Mouse (Mus musculus): ENCODE measurements around the gene Xrcc6. TPM values are rescaled to one million over a fixed set of nuclear protein-coding genes. Genes with fewer than 3 reads are reported as not detected.
"Not testable (repeated sequence)": the region's sequence is repeated elsewhere in the genome, so short reads cannot be mapped to it uniquely, and the experiment has no call there.

The Xrcc6 gene
- total RNA-seq, 2 experiments from 2014 or later: 36.2 to 83.2 TPM

DNA sequence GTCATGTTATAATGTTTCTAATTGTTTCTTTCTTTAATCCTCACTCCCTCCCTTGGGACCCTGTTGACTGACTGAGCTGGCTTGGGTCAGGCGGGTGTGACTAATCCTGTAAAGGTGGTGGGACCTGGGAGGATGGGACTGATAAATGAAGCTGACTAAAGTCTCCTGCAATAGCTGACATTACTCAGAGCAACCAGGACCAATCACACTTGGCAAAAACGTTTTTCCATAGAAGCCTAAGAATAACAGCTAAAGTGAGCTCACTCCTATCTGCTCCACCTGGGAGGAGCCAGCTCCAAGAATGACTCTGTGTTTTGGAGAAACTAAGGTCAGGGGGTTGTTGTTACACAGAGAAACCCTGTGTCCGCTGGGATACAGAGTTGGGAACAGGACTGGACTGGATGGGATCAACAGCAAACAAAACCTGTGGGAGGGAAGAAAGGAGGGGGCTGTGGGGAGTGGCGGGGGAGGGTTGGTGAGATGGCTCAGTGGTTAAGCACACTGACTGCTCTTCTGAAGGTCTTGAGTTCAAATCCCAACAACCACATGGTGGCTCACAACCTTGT lies 22.6 kb upstream of the Xrcc6 start:
- no peak for ATAC-seq (ENCODE audit: poor library complexity, severe bottlenecking)

- ATAC-seq (ENCODE audit: poor library complexity, severe bottlenecking): no peak
Measured at GRCm38 (mm10) chr15:81966062-81966829, 21.4 kb upstream of the Xrcc6 start.

DNA sequence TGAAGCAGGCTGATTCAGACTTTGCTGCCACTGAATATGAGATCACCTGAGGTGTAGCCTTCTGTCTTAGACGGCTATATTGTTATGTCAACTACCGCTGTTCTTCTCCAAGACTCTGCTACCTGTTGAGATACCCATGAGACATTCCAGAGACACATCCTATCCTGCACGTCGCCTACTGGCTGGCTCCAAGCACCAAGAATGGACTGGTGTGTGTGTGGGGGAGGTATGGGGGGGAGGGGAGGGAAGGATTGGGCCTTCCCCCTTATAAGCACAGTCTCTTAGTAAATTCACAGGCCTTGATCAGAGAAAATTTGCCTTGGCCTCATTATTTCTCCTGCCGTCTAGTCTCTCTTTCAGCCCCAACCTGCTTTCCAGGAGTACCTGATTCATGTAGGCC lies 19.8 kb upstream of the Xrcc6 start:
- no peak for ATAC-seq (ENCODE audit: poor library complexity, severe bottlenecking)

DNA sequence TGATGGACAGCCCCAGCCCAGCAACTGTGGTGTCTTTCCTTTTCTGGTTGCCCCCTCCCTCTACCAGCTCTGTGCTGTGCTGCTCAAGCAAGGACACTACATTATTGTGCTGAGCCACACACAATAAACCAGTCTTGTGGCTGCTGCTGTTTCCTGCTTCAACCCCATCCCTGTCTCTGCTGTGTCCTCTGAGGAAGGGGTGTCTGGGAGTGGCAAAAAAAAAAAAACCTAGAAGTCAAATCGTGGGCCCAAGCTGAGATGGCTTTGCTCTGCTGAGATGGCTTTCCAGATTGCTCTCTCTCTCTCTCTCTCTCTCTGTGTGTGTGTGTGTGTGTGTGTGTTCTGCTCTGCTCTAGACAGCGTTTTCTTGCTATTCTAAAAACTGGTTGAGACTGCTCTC lies 19.2 kb upstream of the Xrcc6 start:
- ATAC-seq (ENCODE audit: poor library complexity, severe bottlenecking): no peak

DNA sequence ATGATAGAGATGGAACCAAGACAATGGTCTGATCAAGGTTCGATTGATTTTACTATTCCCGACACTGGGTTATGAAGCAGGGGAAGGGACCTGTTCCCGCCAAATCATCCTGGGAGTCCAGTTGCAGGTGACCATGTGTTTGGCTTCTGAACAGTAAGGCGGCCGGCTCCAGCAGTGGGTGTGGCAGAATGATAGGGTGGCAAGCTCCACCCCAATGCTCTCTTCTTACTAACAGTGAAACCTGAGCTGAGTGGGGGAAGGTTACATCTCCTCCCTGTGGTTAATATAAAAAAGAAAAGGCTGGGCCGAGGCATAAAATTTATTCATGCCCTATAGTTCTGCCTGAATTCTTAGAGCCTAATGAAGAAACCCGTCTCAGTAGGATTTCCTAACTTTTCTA lies 18.5 kb upstream of the Xrcc6 start:
- ATAC-seq (ENCODE audit: poor library complexity, severe bottlenecking): no peak

DNA sequence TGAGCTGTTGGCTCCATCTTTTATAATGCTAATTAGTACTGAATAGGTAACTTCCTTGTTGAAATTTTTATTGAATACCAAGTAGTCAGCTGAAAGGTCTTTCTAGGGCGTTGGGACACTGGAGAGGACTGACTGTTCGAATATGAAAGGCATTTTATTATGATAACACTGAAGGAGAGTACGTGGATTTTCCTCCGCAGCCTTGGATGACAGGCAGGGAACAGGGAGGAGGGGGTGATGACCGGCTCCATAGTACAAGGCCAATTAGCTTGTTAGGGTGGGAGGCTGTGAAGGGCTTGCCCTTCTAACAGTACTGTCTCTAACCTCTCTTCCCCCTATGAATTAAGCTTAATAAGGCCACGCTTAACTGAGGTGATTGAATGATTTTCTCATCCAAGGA lies 18.0 kb upstream of the Xrcc6 start:
- not testable (repeated sequence) for ATAC-seq (ENCODE audit: poor library complexity, severe bottlenecking)

- not testable (repeated sequence) for ATAC-seq (ENCODE audit: poor library complexity, severe bottlenecking)
Measured at GRCm38 (mm10) chr15:81970498-81970897, 17.1 kb upstream of the Xrcc6 start.

GRCm38 (mm10) chr15:81975156-81975555 lies 12.5 kb upstream of the Xrcc6 start:
- ATAC-seq (ENCODE audit: poor library complexity, severe bottlenecking): not testable (repeated sequence)

GRCm38 (mm10) chr15:81980321-81980720 lies 7.3 kb upstream of the Xrcc6 start, which contains the start of gene 1700029P11Rik:
1700029P11Rik (plus strand) TSS chr15:81980540.
- no peak for ATAC-seq (ENCODE audit: poor library complexity, severe bottlenecking)

GRCm38 (mm10) chr15:81982173-81982572 lies 5.5 kb upstream of the Xrcc6 start:
- no peak for ATAC-seq (ENCODE audit: poor library complexity, severe bottlenecking)

DNA sequence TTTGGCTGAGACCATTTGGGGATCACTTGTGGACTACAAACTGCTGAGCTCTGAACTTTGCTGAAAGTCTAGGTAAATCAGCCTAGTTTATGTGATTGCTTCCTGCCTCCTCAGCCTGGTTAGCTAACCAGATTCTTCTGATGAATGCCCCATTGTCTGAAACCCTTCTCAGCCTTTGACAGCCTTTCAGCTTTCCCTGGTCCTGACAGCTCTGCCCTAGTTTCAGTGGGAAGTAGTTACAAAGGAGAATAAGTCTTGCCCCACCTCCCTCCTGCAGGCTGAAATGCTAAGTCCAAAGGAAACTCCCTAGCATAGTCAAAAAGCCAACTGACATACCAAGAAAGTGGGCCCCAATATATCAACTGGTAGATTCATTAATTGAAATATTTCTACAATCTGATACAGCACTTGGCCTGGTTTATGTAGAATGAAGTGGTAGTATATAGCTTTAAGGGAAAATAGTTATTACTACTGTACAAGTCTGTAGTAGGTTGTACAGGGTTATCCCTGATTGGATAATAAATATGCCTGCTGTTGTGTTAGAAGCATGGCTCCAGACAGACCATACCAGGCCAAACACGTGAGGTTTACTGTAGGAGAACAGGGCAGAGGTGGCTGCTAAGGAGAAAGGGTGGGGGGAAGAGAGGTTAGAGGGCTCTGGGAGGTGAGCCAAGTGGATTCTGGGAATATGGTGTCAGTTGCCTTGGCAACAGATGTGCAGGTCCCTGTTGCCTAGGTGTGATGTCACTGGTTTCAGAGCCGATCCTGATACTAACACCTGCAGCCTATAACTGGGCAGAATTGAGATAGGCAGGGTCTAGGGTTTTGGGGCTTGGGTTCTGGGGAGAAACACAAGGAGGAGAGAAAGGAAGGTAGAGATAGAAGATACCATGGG lies 2.1 kb upstream of the Xrcc6 start:
- ATAC-seq (ENCODE audit: poor library complexity, severe bottlenecking): no peak

GRCm38 (mm10) chr15:81989371-81990062 lies 1.9 kb downstream of the Xrcc6 start:
- ATAC-seq (ENCODE audit: poor library complexity, severe bottlenecking): peak; percentile 92

DNA sequence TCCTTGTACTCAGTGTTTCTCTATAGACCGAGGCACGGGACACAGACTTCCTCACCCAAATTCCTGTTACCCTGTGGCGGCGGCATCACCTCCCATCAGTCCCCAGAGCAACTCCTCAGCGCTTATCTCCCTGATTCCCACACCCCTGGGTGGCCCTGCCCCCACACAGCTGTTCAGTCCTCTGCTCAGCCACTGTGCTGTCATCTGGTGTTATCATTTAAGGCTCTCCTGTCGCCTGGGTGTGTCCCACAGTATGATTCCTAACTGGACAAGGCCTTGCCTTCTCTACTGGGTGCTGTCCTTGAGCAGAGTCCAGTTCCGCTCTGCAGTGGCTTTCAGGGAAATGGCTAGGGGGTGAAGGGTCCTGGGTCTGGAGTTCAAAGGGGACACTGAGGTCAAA lies 2.9 kb downstream of the Xrcc6 start:
- ATAC-seq (ENCODE audit: poor library complexity, severe bottlenecking): no peak

DNA sequence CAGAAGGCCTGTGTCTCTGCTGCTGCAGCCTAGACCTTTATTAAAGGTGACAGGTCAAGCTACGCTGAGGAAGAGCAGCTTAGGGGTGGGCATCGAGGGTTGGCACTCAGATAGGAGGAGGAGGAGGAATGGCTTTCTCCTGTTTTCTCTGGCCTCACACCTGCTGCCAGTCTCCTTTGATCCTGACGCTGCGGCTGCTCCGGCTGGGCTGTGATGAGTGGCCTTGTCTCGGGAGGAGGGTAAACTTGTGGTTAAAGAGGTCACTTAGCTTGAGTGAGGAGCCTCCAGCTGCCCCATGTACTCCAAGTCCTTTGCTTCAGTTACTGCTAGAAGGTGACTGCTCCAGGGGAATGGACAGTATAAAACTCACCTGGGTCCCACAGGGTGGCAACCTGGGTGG lies 6.4 kb downstream of the Xrcc6 start:
- no peak for ATAC-seq (ENCODE audit: poor library complexity, severe bottlenecking)

GRCm38 (mm10) chr15:82004257-82004656 lies 16.6 kb downstream of the Xrcc6 start:
- ATAC-seq (ENCODE audit: poor library complexity, severe bottlenecking): no peak

GRCm38 (mm10) chr15:82011947-82012346 lies 24.3 kb downstream of the Xrcc6 start:
- no peak for ATAC-seq (ENCODE audit: poor library complexity, severe bottlenecking)

DNA sequence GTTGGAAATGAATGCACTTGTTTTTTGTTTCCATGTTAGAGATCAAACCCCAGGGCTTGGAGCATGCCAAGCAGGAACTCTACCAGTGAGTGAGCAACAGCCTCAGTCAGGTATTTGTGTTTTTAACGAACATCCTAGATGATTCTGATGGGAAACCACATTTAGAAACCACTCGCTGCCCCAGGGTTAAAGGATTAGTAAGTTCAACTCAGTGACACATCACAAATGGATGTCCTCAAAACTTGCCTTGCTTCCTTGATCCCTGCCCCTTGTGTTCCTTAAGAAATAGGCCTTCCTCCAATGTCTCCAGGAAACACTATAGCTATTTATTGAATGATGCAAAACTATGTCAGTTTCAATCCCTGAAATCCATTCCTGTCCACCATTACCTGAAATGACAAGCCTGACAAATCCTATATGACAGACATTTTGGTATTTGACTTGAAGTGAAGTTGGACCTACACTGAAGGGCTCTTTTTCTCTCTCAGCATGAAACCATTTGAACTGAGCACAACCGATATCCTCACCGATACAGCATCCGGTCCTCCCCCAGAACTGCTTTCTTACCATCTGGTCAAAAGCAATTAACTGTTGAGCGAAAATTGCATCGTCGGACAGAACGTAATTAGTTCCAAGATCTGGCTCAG lies 27.2 kb downstream of the Xrcc6 start:
- ATAC-seq (ENCODE audit: poor library complexity, severe bottlenecking): no peak

DNA sequence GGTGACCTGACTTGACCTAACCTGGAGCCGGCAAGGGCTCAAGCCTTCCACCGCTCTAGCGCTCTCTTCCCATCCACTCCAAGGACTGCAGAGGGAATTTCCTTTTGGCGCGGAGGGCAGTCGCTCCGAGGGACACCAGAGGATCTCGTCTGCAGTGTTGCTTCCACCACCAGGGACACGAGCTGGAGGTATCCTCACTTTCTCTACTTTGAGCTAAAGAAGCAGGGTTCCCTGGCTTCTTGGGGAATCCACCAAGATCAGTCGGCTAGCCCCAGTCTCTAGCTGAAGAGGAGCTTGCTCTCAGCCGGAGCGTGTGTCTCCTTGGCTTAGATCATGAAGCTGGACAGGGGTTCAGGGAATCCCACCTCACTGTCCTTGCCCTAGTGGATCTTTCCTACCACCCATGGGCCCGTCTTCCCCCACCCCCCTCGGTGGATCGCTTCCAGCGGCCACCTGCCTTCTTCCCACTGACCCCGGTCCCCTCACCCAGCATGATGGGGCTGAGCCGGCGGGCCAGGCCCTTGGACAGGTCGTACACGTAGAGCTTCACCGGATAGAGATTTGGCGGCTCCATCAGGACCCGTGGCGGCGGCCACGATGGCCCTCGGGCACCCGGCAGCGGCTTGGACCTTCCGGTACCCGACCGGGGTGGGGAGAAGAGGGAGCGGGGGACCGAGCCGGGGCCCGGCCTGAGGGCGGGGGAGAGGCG lies 27.9 kb downstream of the Xrcc6 start:
- 0 out of 2 replicates have a peak, but pooled peaks have one; percentile 2 for ATAC-seq (ENCODE audit: poor library complexity, severe bottlenecking)

DNA sequence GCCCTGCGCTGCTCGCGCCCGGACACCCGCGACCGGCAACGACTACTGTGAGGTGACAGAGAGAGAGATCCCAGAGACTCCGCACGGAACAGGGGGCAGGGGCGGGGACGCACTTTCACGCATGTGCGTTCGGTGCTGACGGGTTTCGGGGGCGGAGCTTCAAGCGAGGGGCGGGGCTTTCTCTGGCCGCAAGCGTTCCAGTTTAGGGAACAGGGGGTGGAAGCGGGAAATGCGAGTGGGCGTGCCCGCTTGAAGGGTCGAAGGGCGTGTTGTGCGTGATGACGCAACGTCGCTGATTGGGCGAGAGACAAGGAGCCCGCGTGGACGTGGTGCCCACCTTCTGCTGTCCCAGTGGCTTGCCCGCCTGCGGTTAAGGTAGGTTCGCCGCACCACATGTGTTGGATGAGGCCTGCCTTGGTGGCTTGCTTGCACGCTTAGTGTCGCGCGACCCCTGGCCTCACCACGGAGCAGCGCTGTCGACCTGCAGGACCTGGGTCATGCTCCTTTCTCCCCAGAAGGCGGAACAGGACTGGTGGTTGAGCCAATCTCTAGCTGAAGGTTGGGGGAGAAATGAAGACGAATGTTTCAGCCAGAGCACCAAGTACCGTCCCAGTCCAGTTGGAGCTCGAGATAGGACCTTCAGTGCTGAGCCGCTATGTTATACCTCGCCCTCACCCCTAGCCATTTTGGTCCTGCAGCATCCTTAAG lies 28.6 kb downstream of the Xrcc6 start:
- ATAC-seq (ENCODE audit: poor library complexity, severe bottlenecking): peak; percentile 93
